Mouse (Mus musculus): ENCODE results near the gene Wfdc21.

Gene Wfdc21

DNA sequence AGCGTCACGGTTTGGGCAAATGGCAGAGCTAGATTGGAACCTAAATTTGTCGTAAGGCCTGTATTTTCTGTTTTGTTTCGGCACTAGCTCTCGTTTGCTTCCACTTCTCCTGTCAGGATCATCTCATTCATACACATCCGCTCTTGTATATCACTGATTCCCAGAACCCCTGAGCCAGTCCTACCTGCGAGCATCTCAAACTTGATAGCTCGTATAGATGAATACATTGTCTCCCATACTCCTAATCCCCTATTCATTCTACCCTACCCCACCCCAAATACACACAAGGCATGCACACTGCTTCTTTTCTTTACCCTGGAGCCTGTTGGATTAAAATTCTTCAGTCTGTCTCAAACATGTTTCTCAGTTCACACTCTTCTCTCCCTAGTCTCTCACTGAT, 7.5 kb downstream of the Wfdc21 start:
- 4% methylated on average over 8 of the region's 8 CpGs for WGBS

DNA sequence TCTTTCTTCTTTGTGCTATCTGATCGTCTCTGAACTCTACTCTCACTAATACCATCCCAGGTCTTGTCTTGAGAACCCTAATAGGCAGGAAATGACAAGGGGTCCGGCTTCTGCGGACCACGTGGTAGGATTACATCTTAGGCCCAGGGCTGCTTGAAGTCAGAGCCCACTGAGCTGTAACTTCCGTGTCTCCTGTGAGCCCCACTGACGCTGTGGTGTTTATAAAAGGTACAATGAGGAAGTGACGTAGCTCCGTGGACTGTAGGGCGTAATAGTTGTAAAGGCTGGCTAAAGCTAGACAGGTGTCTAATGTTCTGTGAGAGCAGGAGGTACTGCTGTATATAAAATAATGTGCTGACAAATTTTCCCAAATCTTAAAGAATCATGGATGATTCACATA, 20.6 kb downstream of the Wfdc21 start:
- WGBS: 90% methylated on average over 9 of the region's 9 CpGs

DNA sequence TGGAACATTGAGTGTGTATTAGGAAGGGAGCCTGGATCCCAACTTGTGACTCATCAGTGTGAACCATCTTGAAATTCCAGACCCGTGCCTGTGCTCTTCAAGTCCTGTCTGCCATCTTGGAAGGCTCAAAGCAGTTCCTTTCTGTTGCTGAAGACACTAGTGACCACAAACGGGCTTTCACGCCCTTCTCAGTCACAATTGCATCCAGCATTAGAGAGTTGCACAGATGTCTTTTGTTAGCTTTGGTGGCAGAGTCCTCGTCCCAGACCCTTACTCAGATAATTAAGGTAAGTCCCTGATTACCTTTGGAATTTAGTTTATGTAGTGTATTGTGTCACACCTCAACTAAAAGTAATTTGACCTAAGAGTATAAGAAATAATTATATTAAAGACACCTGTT, 22.2 kb downstream of the Wfdc21 start:
- 85% methylated on average over 4 of the region's 4 CpGs for WGBS

DNA sequence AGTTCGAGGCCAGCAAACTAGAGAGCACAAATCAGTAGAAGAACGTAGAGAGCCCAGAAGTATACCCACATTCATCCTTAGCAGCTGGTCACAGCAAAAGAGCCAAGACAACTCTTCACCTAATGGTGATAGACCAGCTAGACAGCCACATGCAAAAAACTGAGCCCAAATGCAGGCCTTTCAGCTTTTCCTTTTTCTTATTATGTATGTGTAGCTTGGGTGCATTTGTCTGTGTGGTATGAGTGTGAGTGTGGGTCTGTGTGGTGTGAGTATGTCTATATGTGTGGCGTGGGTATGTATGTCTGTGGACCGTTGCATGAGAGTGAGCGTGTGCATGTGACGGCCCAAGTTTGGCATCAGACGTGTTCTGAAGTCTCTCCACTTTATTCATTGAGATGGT, 24.3 kb downstream of the Wfdc21 start:
- 92% methylated on average over 7 of the region's 7 CpGs for WGBS

DNA sequence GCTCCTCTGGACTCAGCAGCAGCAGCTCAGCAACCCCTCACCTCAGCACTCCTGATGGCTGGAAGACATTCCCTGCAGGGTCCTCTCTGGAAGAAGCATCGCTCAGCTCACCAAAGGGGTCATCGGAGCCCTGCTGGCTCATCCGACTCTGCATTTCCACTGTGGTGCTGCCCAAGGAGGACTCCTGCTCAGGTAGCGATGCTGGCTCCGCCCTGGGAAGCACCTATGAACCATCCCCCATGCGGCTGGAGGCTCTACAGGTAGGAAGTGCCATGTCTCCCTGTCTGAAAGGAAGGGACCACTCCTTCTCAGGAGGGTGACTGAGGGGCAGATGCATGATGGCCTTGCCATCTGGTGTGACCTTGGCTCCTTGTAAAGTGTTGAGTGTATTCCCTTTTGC, 25.6 kb downstream of the Wfdc21 start:
- 96% methylated on average over 6 of the region's 6 CpGs for WGBS

DNA sequence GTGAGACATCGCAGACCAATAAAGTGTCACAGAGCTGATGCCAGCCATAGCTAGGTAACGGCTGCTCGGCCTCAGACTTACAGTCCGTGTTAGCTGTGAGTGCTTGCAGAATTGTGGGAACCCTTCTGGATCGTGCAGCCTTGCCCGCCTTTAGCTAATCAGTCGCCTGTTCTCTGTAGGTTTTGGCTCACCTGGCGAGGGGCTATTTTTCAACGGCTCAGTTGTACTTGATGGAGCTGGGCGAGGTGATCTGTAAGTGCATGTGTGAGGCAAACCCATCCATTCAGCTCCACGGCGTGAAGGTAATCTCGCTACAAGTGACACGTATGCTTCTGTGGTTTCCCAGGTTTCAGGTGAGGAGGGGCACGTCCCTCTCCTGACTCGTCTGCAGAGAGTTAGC, 27.0 kb downstream of the Wfdc21 start:
- 96% methylated on average over 16 of the region's 16 CpGs for WGBS

DNA sequence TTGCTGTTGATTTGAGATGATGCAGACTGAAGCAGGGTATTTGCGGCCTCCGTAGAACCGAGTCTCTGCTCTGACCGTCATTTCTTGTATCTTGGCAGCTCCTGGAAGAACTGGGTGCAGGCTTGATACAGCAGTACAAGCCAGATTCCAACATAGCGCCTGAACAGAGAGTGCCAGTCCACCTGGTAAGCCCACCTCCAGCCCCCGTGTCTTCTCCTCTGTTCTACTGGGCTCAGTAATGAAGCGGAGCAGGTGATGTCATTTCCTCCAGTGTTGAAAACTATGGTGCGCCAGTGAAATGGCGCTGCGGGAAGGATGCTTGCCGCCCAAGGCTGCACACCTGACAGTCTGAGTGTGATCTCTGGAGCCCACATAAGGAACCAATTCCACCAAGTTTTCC, 27.6 kb downstream of the Wfdc21 start:
- 96% methylated on average over 11 of the region's 11 CpGs for WGBS

DNA sequence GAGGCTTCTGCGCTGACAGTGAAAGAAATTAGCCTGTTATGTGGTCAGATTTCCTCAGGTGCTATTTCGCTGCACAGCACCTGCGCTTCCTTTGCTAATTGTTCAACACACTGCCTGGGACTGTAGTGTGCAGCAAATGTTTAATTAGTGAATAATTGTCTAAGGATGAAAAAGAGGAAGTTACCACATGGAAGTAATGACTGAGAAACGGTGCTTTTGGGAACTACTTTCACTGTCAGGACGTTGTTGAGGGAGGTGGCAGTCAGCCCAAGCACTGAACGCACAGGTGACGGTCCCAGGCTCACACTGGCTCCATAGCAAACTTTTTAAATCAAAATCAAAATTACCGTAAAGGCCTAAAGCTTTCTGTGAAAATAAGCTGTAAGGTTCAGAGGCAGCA, 30.1 kb downstream of the Wfdc21 start:
- WGBS: 78% methylated on average over 8 of the region's 8 CpGs

DNA sequence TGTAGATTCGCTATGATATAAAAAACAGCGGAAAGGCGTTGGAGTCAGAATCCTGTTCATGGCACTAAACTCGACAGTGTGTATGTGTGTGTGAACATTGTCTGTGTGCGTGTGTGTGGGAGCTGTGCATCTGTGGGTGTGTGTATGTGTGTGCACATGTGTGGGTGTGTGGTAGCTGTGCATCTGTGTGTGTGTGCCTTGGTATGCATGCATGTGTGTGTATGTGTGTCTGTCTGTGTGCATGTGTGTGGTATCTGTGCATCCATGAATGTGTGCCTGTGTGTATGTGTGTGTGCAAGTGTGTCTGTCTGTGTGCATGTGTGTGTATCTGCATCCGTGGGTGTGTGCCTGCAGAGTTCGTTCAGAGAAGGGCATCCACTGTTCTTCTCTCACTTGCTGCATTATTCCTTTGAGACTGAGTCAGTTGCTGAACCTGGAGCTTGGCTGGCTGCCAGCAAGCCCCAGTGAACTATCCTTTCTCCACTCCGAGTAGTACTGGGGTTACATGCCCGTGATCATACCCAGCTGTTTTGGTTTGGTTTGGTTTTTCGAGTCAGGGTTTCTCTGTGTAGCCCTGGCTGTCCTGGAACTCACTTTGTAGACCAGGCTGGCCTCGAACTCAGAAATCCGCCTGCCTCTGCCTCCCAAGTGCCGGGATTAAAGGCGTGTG, 37.3 kb downstream of the Wfdc21 start:
- 67% methylated on average over 14 of the region's 14 CpGs for WGBS

DNA sequence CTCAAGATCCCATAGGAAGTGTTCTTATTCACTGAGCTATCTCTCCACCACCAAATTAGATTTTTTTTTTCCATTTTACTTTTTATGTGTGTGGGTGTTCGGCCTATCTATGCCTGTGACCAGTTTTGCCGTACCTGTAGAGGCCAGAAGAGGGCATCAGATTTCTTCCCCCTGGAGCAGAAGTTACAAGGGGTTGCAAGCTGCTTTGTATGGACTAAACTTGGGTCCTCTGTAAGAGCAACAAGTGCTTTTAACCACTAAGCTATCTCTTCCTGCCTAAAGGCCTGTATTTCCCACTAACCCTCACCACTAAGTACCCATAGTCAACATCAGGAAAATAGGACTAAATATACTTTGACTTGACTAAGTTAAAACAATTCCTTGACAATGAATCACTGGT, 37.9 kb downstream of the Wfdc21 start:
- 82% methylated on average over 2 of the region's 2 CpGs for WGBS

DNA sequence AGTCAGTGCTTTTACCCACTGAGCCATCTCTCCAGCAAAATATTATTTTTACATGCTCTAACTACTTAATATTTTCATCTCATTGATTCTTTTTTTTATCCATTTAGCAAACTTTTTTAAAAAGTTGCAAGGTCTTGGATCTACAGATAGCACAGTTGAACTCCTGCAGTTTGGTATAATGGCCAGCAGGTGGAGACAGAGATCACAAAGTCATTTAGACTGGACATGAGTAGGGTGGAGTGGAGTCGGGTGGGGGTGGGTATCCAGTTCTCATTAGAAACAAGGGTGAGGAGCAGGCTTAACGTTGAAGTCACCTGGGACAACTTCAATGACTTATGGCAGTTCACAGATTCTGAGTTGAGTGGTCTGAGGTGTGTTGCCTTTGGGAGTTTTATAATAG, 38.6 kb downstream of the Wfdc21 start:
- WGBS: 4% methylated on average over 2 of the region's 2 CpGs

DNA sequence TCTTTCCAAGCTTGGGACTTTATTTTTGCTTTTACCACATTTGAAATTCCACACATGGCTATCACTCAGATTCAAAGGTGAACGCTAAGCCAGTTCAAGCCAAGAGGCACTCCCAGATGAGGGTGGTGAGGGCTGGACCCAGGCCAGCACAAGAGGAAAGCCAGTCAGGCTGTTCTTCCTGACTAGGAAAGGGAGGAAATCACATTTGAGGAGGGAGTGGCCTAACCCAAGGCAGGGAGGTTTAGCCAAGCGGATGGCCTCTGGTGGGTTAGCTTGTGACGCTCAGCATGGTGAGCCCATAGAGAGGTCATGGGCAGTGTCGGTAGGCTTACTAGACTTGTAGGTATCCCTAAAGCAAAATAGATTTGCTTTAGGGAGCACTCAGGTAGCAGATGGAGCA, 40.1 kb downstream of the Wfdc21 start:
- 83% methylated on average over 4 of the region's 4 CpGs for WGBS

DNA sequence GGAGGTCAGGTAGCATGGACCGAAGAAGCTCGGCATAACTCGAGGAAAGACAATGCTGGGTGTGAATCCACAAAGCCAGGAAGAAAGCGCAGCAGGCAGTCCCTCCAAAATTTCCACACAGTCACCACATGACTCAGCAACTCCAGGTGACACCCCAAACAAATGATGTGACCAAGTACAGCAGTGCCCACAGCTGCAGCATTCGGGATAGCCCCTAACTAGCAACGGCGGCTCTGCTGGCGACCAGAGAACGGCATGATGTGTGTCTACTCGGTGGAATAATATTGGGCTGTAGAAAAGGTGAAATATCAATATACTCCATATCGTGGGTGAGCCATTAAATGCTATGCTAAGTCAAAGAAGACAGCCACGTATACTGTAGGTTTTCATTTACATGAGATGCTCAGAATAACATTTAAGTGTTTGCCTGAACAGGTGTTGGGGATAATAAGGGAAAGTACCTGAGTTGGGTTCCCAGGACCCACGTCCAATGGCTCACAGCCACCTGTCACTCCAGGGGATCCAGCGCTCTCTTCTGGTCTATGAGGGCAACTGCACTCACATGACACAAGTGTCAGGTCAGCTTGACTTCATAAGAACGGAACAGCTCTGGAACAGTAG, 40.8 kb downstream of the Wfdc21 start:
- WGBS: 87% methylated on average over 15 of the region's 15 CpGs

DNA sequence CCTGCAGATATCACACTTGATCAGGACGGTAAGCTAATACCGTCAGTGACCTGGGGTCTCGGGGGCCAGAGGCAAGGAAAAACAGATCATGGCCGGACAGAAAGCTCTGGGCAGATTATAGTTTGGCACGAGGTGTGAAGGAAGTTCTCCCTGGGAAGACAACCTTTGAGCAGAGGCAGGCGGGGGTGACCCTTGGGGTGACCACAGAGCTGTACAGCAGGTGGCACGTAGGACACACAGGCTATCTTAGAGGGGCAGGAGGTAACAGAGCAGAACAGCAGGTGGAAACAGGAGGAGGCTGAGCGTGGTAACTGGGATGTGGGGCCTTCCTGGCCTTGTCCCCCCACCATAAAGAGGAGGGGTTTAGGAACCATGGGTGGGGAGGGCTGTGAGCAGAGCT, 41.6 kb downstream of the Wfdc21 start:
- WGBS: 88% methylated on average over 8 of the region's 8 CpGs

DNA sequence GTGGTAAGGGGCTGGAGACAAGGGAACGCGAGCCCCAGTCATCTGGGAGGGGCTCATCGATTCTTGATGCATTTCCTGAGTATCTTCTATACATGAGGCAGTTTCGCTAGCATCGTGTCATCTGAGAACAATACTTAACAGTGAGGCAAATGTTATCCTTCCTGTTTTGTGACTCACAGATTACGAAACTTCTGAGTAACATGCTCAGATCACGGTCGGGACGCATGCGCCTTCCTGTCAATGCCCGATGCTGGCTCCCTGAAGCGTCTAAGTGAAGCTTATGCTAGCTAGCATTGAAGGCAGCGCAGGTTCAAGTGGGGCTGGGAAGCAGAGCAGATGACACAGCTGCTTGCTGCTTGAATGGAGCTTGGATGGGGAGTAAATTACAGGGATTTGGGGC, 42.5 kb downstream of the Wfdc21 start:
- WGBS: 64% methylated on average over 13 of the region's 13 CpGs

DNA sequence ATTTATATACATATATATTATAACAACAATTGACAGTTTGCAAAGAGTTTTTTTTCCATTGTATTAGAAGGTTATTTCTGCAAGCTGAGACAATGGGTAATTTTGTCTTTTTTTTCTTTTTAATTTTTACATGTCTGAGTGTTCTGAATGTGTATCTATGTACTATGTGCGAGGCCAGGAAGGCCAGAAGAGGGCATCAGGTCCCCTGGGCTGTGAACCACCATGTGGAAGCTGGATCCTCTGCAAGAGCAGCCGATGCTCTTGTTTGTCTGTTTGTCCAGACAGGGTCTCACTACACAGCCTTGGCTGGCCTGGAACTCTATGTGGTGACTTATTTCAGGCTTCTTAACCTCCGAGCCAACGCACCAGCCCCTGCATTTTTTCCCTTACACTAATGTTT, 44.4 kb downstream of the Wfdc21 start:
- WGBS: 81% methylated on average over 4 of the region's 4 CpGs

DNA sequence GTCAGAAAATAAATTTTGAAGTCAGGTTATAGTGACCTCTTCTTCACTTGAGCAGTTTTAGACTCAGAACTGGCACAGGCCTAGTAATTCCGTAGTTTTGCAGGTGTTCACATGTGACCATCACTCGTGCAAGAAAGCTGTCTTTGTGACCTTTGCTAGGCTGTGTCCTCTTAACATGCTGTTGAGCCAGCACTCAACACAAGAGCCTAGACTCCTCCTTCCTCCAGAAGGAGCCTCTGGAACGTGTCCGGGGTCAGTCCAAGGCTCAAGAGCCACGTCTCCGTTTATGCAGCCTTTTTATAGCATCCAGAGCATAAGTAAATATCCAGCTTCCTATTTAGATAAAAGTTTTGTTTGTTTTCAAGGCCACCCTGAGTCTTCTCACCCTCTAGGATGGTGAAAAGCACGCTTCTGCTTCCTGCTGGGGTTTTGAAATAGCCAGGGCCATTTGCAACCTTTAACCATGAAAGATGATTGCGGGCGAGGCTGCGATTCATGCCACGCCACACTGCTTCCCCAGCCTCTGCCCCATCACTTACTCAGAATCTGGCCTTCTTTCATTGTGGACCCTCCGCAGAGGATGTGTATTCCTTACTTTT, 45.7 kb downstream of the Wfdc21 start:
- WGBS: 81% methylated on average over 12 of the region's 12 CpGs

DNA sequence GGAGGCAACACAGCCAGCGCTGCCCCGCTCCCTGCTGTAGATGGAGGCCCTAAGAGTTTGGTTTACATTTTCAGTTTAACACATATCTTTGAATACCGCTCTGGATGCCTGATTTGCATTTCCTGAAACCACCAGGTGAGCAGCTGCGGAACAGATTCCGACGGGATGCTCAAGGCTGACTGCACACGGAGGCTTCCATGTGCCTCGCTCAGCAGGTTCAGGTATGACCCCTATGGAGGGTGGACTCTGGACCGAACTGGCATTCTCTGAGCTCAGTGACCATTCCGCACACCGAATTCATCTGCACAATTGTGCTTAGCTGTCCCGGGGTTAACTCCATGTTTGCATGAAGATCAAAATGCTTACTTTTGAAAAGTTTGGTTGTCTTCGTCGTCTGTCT, 46.5 kb downstream of the Wfdc21 start:
- 90% methylated on average over 14 of the region's 14 CpGs for WGBS

DNA sequence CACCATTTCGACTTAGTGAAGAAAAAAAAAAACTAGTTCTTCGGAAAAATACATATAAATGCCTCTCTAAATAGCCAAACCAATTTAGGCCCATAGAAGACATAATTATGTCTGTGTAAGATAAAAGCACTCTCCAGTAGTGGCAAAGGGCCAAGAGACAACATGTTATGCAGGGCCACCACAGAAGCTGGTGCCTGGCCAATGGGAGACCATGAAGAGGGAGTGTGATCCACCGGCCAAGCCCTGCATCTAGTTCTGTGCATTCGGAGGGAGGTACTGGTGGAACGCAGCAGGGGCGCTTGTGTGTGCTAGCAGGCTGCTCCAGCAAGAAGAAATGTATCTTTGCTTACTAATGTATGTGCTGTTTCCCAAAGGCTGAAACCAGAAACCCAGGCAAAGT, 49.4 kb downstream of the Wfdc21 start:
- 46% methylated on average over 6 of the region's 6 CpGs for WGBS

DNA sequence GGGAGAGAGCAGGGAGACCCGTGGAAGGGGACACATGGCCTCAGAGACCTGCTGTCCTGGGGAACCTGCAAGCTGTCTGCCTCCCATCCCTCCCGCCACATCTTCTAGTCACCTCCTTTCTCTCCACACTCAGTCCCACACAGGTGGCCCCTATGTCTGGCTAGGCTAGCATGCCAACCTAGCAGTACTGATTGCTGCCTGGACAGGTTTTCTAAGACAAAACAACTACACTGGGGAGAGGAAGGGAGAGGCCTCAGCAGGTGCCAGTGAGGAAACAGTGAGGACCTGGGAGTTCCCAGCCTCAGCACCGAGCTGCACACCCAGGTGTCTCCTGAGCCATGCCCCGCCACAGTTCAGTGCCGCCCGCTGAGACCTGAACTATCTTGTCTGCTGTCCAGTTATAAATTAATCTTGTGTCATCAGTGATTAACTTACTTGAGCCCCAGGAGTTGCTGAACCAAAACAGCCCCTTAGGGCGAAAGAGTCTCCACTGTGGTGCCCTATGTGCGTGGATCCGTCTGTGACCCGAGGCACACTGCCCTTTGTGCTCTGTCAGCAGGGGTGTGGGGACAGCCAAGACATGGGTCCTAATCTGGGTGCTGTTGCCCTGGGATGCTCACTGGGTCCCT, 50.4 kb downstream of the Wfdc21 start:
- 92% methylated on average over 10 of the region's 10 CpGs for WGBS

DNA sequence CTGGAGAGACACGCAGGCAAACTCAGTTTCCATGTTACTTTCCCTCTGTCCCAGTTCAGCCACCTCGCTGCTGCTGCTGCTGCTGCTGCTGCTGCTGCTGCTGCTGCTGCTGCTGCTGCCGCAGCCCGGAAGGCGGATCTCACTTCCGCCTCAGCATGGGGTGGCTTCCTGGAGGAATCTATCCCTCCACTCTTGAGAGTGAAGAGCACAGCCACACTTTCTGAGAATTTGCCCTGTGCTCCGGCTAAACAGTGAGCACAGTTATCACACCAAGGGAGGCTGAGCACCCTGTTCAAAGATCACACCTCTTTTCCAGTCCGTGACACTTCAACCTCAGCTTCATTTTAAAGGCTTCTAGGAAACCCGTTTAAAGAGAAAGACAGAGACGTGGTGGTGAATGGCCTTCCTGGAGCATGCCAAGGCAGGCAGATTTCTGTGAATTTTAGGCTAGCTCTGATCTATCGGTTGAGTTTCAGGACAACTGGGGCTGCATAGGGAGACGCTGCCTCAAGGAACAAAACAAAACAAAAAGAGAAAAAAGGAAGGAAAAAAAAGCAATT, 53.2 kb downstream of the Wfdc21 start:
- WGBS: 74% methylated on average over 12 of the region's 12 CpGs

DNA sequence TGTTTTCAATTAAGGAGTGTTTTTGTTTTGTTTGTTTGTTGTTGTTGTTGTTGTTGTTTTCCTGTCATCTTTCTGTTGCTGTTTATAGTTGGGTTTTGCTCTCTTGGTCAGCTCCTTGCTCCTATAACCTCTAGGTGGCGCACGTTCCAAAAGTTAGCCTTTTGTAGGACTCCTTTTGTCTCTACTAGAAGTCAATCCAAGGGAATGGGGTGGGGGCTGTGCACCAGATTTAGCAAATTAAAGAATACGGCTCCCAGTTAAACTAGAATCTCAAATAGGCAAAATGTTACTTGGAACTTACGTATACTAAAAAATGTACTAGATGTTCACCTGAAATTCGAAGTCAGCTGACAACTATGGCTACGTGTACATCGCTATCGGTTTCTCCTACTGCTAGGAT, 55.4 kb downstream of the Wfdc21 start:
- WGBS: 68% methylated on average over 8 of the region's 8 CpGs

Data from cerebral cortex, adult 2 months (tissue).